Mouse (Mus musculus) kidney, postnatal 0 days (tissue): ENCODE measurements around the gene Wnt11. TPM values are rescaled to one million over a fixed set of nuclear protein-coding genes. Genes with fewer than 3 reads are reported as not detected.

Experiments used
- ATAC-seq: fragments of 200-750 bp; cut with Nextera tagmentation; replicated peaks from 2 replicates; pipeline ENCODE4 v1.8.0; 2017; ENCODE audit warnings: low read depth, moderate number of reproducible peaks, moderate TSS enrichment, moderate library complexity; ENCODE audit not compliant: low FRiP score
- DNase-seq: peaks from one replicate; pipeline ENCODE4 v3.0.0-alpha.2; 2016; ENCODE audit warnings: low spot score
- H3K27ac ChIP-seq: fragments of 300-500 bp; sonication (generic); 2 replicates; pipeline ENCODE4 v1.5.1; 2014; ENCODE audit warnings: mild to moderate bottlenecking
- H3K27me3 ChIP-seq: fragments of 300-500 bp; sonication (generic); 2 replicates; pipeline ENCODE4 v1.6.1; 2014; ENCODE audit warnings: low read length, mixed read lengths; ENCODE audit not compliant: insufficient read depth
- H3K36me3 ChIP-seq: fragments of 300-500 bp; sonication (generic); 2 replicates; pipeline ENCODE4 v1.6.1; 2014; ENCODE audit warnings: low read length, mixed read lengths; ENCODE audit not compliant: insufficient read depth
- H3K4me1 ChIP-seq: fragments of 300-500 bp; sonication (generic); replicated peaks from 2 replicates; pipeline ENCODE4 v1.6.1; 2014; ENCODE audit warnings: antibody characterized with exemption, low read length, mixed read lengths; ENCODE audit not compliant: insufficient read depth
- H3K4me2 ChIP-seq: fragments of 300-500 bp; sonication (generic); 2 replicates; pipeline ENCODE4 v1.6.1; 2014; ENCODE audit warnings: mild to moderate bottlenecking, low read length, moderate library complexity, mixed read lengths
- H3K4me3 ChIP-seq: fragments of 300-500 bp; sonication (generic); replicated peaks from 2 replicates; pipeline ENCODE4 v1.5.1; 2014; ENCODE audit warnings: low read depth, low read length
- H3K9ac ChIP-seq: fragments of 300-500 bp; sonication (generic); 2 replicates; pipeline ENCODE4 v1.6.1; 2014; ENCODE audit warnings: low read depth, low read length
- H3K9me3 ChIP-seq: fragments of 300-500 bp; sonication (generic); replicated peaks from 2 replicates; pipeline ENCODE4 v1.6.1; 2016; ENCODE audit warnings: low read length, inconsistent platforms, mixed read lengths
- CTCF ChIP-seq: IDR thresholded peaks from 2 replicates; pipeline ENCODE4 v1.5.1; 2016; ENCODE audit warnings: antibody characterized with exemption, low read depth, mild to moderate bottlenecking, moderate library complexity
- WGBS: fragments of 180-500 bp; shearing (Covaris S2); extraction: QIAGEN DNeasy Blood & Tissue Kit; methylation state at CpG from one replicate; pipeline ENCODE4 v1.1.7; 2014; 5-methylcytosine and 5-hydroxymethylcytosine counted together
- polyA plus RNA-seq: library from polyadenylated mRNA; unstranded; fragments of >200 nt; fragmentation: Nextera tagmentation; extraction: Ambion mirVana; gene quantifications from 2 replicates; pipeline ENCODE4 v1.2.1, GENCODE M21; 2015

The Wnt11 gene
- polyA plus RNA-seq, 1 experiment from 2014 or later, result 46.9 TPM

- ATAC-seq (no peak), DNase-seq (no peak)
- no peaks in the 10 kb centered on the region for H3K36me3 ChIP-seq
- H3K27me3 ChIP-seq, result no peaks in the 10 kb centered on the region
- H3K4me2 ChIP-seq, result no peak overlapping the region
- H3K4me3 ChIP-seq, result no peak overlapping the region
- WGBS, result 57% methylated on average over 3 of the region's 3 CpGs
- no peak for TF ChIP-seq CTCF
- H3K4me1 ChIP-seq, result no peaks in the 10 kb centered on the region
- no peaks in the 10 kb centered on the region for H3K9me3 ChIP-seq
- H3K9ac ChIP-seq, result no peak overlapping the region
- H3K27ac ChIP-seq, result no peak overlapping the region
Measured at GRCm38 (mm10) chr7:98794444-98794843, 40.5 kb upstream of the Wnt11 start.

DNA sequence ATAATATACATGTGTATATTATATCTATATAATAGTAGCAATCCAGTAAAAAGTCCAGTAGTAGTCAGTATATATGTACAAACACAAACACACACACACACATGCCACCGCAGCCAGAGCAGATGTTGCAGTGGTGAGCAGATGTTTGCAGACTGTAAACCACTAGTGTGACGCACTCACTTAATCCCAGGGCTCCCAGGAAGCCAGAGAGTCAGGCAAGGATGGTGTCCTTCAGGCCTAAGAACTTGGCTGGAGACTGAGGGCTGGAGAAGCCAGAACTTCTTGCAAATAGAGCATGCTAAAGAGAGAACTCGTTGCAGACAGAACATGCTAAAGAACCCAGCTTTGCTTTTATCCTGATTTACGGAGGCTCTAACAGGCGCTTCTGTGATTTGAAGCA lies 39.3 kb upstream of the Wnt11 start:
- no peaks in the 10 kb centered on the region for H3K4me1 ChIP-seq
- no peak for DNase-seq
- no peak for TF ChIP-seq CTCF
- no peak overlapping the region for H3K9ac ChIP-seq
- H3K27ac ChIP-seq, result no peak overlapping the region
- ATAC-seq, result no peak
- H3K9me3 ChIP-seq, result no peaks in the 10 kb centered on the region
- no peak overlapping the region for H3K4me2 ChIP-seq
- no peaks in the 10 kb centered on the region for H3K36me3 ChIP-seq
- no peak overlapping the region for H3K4me3 ChIP-seq
- no peaks in the 10 kb centered on the region for H3K27me3 ChIP-seq
- 87% methylated on average over 5 of the region's 5 CpGs for WGBS

- H3K4me2 ChIP-seq, result no peak overlapping the region
- no peak overlapping the region for H3K27ac ChIP-seq
- peak; percentile 46 for DNase-seq
- no peak; the same call in 1 of the 2 replicates for ATAC-seq
- TF ChIP-seq CTCF, result no peak
- H3K4me3 ChIP-seq, result no peak overlapping the region
- H3K4me1 ChIP-seq, result no peaks in the 10 kb centered on the region
- H3K27me3 ChIP-seq, result no peaks in the 10 kb centered on the region
- no peaks in the 10 kb centered on the region for H3K36me3 ChIP-seq
- no peaks in the 10 kb centered on the region for H3K9me3 ChIP-seq
- 47% methylated on average over 5 of the region's 5 CpGs for WGBS
- no peak overlapping the region for H3K9ac ChIP-seq
Measured at GRCm38 (mm10) chr7:98797347-98798133, 37.4 kb upstream of the Wnt11 start.

DNA sequence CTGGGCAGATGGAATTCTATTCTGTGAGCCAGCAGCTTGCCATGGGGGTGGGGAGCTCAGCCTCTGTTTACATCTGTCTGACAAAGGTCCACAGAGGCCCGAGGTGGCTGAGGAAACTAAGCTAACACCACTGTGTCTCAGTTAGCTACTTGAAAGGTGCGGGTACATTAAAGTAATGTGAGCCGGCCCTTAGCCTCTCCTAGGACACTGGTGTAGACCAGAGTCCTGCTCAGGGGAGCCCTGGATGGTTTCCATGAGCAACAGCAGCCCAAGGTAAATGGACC lies 36.8 kb upstream of the Wnt11 start:
- no peak overlapping the region for H3K27ac ChIP-seq
- WGBS, result 28% methylated on average over 3 of the region's 3 CpGs

GRCm38 (mm10) chr7:98800435-98800834 lies 34.5 kb upstream of the Wnt11 start:
- H3K4me1 ChIP-seq, result 0 out of 2 replicates have a peak, but pooled peaks cover 10% of the 10 kb centered on the region
- H3K27me3 ChIP-seq, result no peaks in the 10 kb centered on the region
- H3K4me2 ChIP-seq, result no peak overlapping the region
- no peaks in the 10 kb centered on the region for H3K9me3 ChIP-seq
- no peaks in the 10 kb centered on the region for H3K36me3 ChIP-seq
- no peak for TF ChIP-seq CTCF
- ATAC-seq (no peak), DNase-seq (no peak)
- no peak overlapping the region for H3K27ac ChIP-seq
- no peak overlapping the region for H3K9ac ChIP-seq
- H3K4me3 ChIP-seq, result no peak overlapping the region
- 65% methylated on average over 8 of the region's 8 CpGs for WGBS

More for the DNA sequence above, 36.8 kb upstream of the Wnt11 start:
- no peak overlapping the region for H3K4me3 ChIP-seq
- H3K36me3 ChIP-seq, result no peaks in the 10 kb centered on the region
- no peaks in the 10 kb centered on the region for H3K27me3 ChIP-seq
- TF ChIP-seq CTCF, result no peak
- no peak overlapping the region for H3K9ac ChIP-seq
- H3K9me3 ChIP-seq, result no peaks in the 10 kb centered on the region
- H3K4me2 ChIP-seq, result no peak overlapping the region
- no peak for DNase-seq
- no peaks in the 10 kb centered on the region for H3K4me1 ChIP-seq
- no peak for ATAC-seq

DNA sequence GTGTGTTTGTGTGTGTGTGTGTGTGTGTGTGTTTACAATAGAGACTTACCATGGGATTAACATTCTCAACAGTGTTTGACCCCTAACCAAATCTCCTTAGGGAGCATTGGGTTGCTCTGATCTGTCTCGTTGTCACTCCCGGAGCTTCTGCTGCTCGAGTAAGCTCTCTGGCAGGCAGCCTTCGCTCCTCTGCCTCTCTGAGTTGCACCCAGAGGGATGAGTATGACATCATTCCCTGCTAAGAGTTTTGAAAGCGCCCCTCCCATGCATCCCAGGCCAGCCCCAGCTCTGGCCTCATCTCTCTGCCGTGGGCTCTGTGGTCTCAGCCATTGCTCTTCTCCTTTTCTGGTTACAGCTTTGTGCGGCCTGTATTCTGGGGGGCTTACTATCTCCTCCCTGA lies 33.8 kb upstream of the Wnt11 start:
- ATAC-seq (no peak), DNase-seq (no peak)
- H3K27me3 ChIP-seq, result no peaks in the 10 kb centered on the region
- no peak overlapping the region for H3K4me2 ChIP-seq
- no peaks in the 10 kb centered on the region for H3K36me3 ChIP-seq
- no peak overlapping the region for H3K9ac ChIP-seq
- no peak overlapping the region for H3K27ac ChIP-seq
- H3K4me1 ChIP-seq, result 0 out of 2 replicates have a peak, but pooled peaks cover 10% of the 10 kb centered on the region
- no peak for TF ChIP-seq CTCF
- H3K4me3 ChIP-seq, result no peak overlapping the region
- H3K9me3 ChIP-seq, result no peaks in the 10 kb centered on the region
- WGBS, result 64% methylated on average over 7 of the region's 7 CpGs

GRCm38 (mm10) chr7:98803181-98803580 lies 31.7 kb upstream of the Wnt11 start:
- 0 out of 2 replicates have a peak, but pooled peaks cover 10% of the 10 kb centered on the region for H3K4me1 ChIP-seq
- H3K9me3 ChIP-seq, result no peaks in the 10 kb centered on the region
- H3K9ac ChIP-seq, result no peak overlapping the region
- H3K27me3 ChIP-seq, result no peaks in the 10 kb centered on the region
- DNase-seq, result no peak
- no peak overlapping the region for H3K4me3 ChIP-seq
- H3K4me2 ChIP-seq, result no peak overlapping the region
- 74% methylated on average over 9 of the region's 9 CpGs for WGBS
- no peak overlapping the region for H3K27ac ChIP-seq
- no peak for ATAC-seq
- no peak for TF ChIP-seq CTCF
- no peaks in the 10 kb centered on the region for H3K36me3 ChIP-seq
